Mouse (Mus musculus) liver, embryonic 15.5 days (tissue): Measurements from ENCODE around the gene Agrp. TPM values are rescaled to one million over a fixed set of nuclear protein-coding genes. Genes with fewer than 3 reads are reported as not detected.

Experiments
- ATAC-seq: fragments of 200-750 bp; cut with Nextera tagmentation; 2 replicates; pipeline ENCODE4 v1.8.0; 2017; ENCODE audit warnings: moderate number of reproducible peaks, mild to moderate bottlenecking, moderate library complexity; ENCODE audit not compliant: insufficient read depth
- H3K27ac ChIP-seq: fragments of 300-500 bp; sonication (generic); replicated peaks from 2 replicates; pipeline ENCODE4 v1.5.1; 2015; ENCODE audit warnings: mild to moderate bottlenecking, inconsistent platforms
- H3K27me3 ChIP-seq: fragments of 300-500 bp; sonication (generic); 2 replicates; pipeline ENCODE4 v1.6.1; 2015; ENCODE audit warnings: mild to moderate bottlenecking, inconsistent platforms
- H3K36me3 ChIP-seq: fragments of 300-500 bp; sonication (generic); replicated peaks from 2 replicates; pipeline ENCODE4 v1.6.1; 2015; ENCODE audit warnings: moderate library complexity, mild to moderate bottlenecking, inconsistent platforms
- H3K4me1 ChIP-seq: fragments of 300-500 bp; sonication (generic); replicated peaks from 2 replicates; pipeline ENCODE4 v1.6.1; 2015; ENCODE audit warnings: inconsistent platforms
- H3K4me2 ChIP-seq: fragments of 300-500 bp; sonication (generic); 2 replicates; pipeline ENCODE4 v1.6.1; 2015; ENCODE audit warnings: moderate library complexity, mild to moderate bottlenecking, inconsistent platforms
- H3K4me3 ChIP-seq: fragments of 300-500 bp; sonication (generic); replicated peaks from 2 replicates; pipeline ENCODE4 v1.5.1; 2015; ENCODE audit warnings: mild to moderate bottlenecking, inconsistent platforms
- H3K9ac ChIP-seq: fragments of 300-500 bp; sonication (generic); 2 replicates; pipeline ENCODE4 v1.6.1; 2015; ENCODE audit warnings: moderate library complexity, mild to moderate bottlenecking, inconsistent platforms
- H3K9me3 ChIP-seq: fragments of 300-500 bp; sonication (generic); replicated peaks from 2 replicates; pipeline ENCODE4 v1.6.1; 2016; ENCODE audit warnings: inconsistent platforms
- WGBS: fragments of 180-500 bp; shearing (Covaris S2); methylation state at CpG from one replicate; pipeline ENCODE4 v1.1.7; 2015; ENCODE audit warnings: mixed read lengths; ENCODE audit not compliant: insufficient replicate concordance; 5-methylcytosine and 5-hydroxymethylcytosine counted together
- polyA plus RNA-seq: library from polyadenylated mRNA; unstranded; fragments of >200 nt; fragmentation: Nextera tagmentation; extraction: Ambion mirVana; gene quantifications from 2 replicates; pipeline ENCODE4 v1.2.1, GENCODE M21; 2015

Agrp gene
- polyA plus RNA-seq, 1 experiment from 2014 or later = 0.18 TPM

- ATAC-seq = no peak
- H3K4me2 ChIP-seq = peak overlapping the region; percentile 99
- no peak overlapping the region for H3K27ac ChIP-seq
- peaks cover 46% of the 10 kb centered on the region for H3K4me1 ChIP-seq
- 63% methylated on average over 4 of the region's 4 CpGs for WGBS
- H3K9me3 ChIP-seq = no peaks in the 10 kb centered on the region
- peak overlapping the region; percentile 99 for H3K9ac ChIP-seq
- H3K27me3 ChIP-seq = no peaks in the 10 kb centered on the region
- H3K4me3 ChIP-seq = peak overlapping the region; percentile 97
- peaks cover 14% of the 10 kb centered on the region for H3K36me3 ChIP-seq
These were observed 1.3 kb upstream of the Agrp start for GRCm38 (mm10) chr8:105638510-105638909.

GRCm38 (mm10) chr8:105637601-105638041, 428 bp upstream of the Agrp start:
- no peaks in the 10 kb centered on the region for H3K27me3 ChIP-seq
- peak overlapping the region; percentile 99 for H3K4me2 ChIP-seq
- ATAC-seq = no peak
- peak overlapping the region; percentile 99 for H3K9ac ChIP-seq
- H3K9me3 ChIP-seq = no peaks in the 10 kb centered on the region
- peaks cover 45% of the 10 kb centered on the region for H3K4me1 ChIP-seq
- under 1% methylated on average over 11 of the region's 11 CpGs for WGBS
- peak overlapping the region; percentile 97 for H3K4me3 ChIP-seq
- peak overlapping the region; percentile 100 for H3K27ac ChIP-seq
- peaks cover 9% of the 10 kb centered on the region; the same call in 1 of the 2 replicates for H3K36me3 ChIP-seq

- ATAC-seq = peak; percentile 92
- WGBS = under 1% methylated on average over 118 of the region's 126 CpGs
These were observed 903 bp downstream of the Agrp start, which contains the start of gene Ctcf for GRCm38 (mm10) chr8:105636018-105636962. Gene Ctcf (plus strand): TSS chr8:105636568.

GRCm38 (mm10) chr8:105635481-105635880, 1.7 kb downstream of the Agrp start:
- Histone ChIP-seq H3K4me3 (peak overlapping the region; percentile 97), H3K9me3 (no peaks in the 10 kb centered on the region), H3K4me1 (peaks cover 37% of the 10 kb centered on the region), H3K36me3 (peaks cover 9% of the 10 kb centered on the region; the same call in 1 of the 2 replicates), H3K27me3 (no peaks in the 10 kb centered on the region), H3K9ac (peak overlapping the region; percentile 70), H3K27ac (peak overlapping the region; percentile 100), H3K4me2 (peak overlapping the region; percentile 99)
- no peak for ATAC-seq
- 5% methylated on average over 11 of the region's 11 CpGs for WGBS

More at GRCm38 (mm10) chr8:105636018-105636962, 903 bp downstream of the Agrp start, which contains the start of gene Ctcf:
- peaks cover 42% of the 10 kb centered on the region for H3K4me1 ChIP-seq
- H3K27me3 ChIP-seq = no peaks in the 10 kb centered on the region
- H3K4me3 ChIP-seq = peak within 1 kb of the TSS; percentile 97
- H3K9ac ChIP-seq = peak within 1 kb of the TSS; percentile 99
- H3K4me2 ChIP-seq = peak within 1 kb of the TSS; percentile 99
- H3K36me3 ChIP-seq = peaks cover 9% of the 10 kb centered on the region; the same call in 1 of the 2 replicates
- H3K27ac ChIP-seq = peak within 1 kb of the TSS; percentile 100
- H3K9me3 ChIP-seq = no peaks in the 10 kb centered on the region

GRCm38 (mm10) chr8:105634771-105635458, 2.3 kb downstream of the Agrp start:
- H3K4me3 ChIP-seq = peak overlapping the region; percentile 97
- no peaks in the 10 kb centered on the region for H3K9me3 ChIP-seq
- H3K9ac ChIP-seq = no peak overlapping the region
- 74% methylated on average over 2 of the region's 2 CpGs for WGBS
- peak overlapping the region; percentile 99 for H3K4me2 ChIP-seq
- peaks cover 9% of the 10 kb centered on the region; the same call in 1 of the 2 replicates for H3K36me3 ChIP-seq
- H3K4me1 ChIP-seq = peaks cover 33% of the 10 kb centered on the region
- no peak overlapping the region for H3K27ac ChIP-seq
- H3K27me3 ChIP-seq = no peaks in the 10 kb centered on the region
- no peak for ATAC-seq

- no peaks in the 10 kb centered on the region for H3K9me3 ChIP-seq
- H3K4me3 ChIP-seq = no peak overlapping the region
- WGBS = 78% methylated on average over 4 of the region's 4 CpGs
- H3K4me2 ChIP-seq = no peak overlapping the region
- no peak overlapping the region for H3K9ac ChIP-seq
- H3K36me3 ChIP-seq = no peaks in the 10 kb centered on the region
- H3K27me3 ChIP-seq = no peaks in the 10 kb centered on the region
- no peak for ATAC-seq
- peaks cover 3% of the 10 kb centered on the region; the same call in 1 of the 2 replicates for H3K4me1 ChIP-seq
- no peak overlapping the region for H3K27ac ChIP-seq
These were observed 7.9 kb downstream of the Agrp start for GRCm38 (mm10) chr8:105629337-105629736.

- WGBS = 72% methylated on average over 1 of the region's 1 CpGs
- Histone ChIP-seq H3K4me1 (peaks cover 14% of the 10 kb centered on the region), H3K4me2 (no peak overlapping the region), H3K27ac (no peak overlapping the region), H3K9ac (no peak overlapping the region), H3K4me3 (no peak overlapping the region), H3K36me3 (peaks cover 8% of the 10 kb centered on the region; the same call in 1 of the 2 replicates), H3K27me3 (no peaks in the 10 kb centered on the region), H3K9me3 (no peaks in the 10 kb centered on the region)
- no peak for ATAC-seq
These were observed 11.1 kb downstream of the Agrp start for GRCm38 (mm10) chr8:105626086-105626485.

GRCm38 (mm10) chr8:105624831-105625230, 12.4 kb downstream of the Agrp start:
- H3K27ac ChIP-seq = no peak overlapping the region
- H3K36me3 ChIP-seq = peaks cover 20% of the 10 kb centered on the region
- WGBS = 82% methylated on average over 1 of the region's 1 CpGs
- H3K27me3 ChIP-seq = no peaks in the 10 kb centered on the region
- no peak overlapping the region for H3K4me2 ChIP-seq
- H3K9me3 ChIP-seq = no peaks in the 10 kb centered on the region
- no peak for ATAC-seq
- peaks cover 14% of the 10 kb centered on the region for H3K4me1 ChIP-seq
- H3K4me3 ChIP-seq = no peak overlapping the region
- no peak overlapping the region for H3K9ac ChIP-seq

- H3K4me2 ChIP-seq = no peak overlapping the region
- peaks cover 24% of the 10 kb centered on the region for H3K36me3 ChIP-seq
- H3K9me3 ChIP-seq = no peaks in the 10 kb centered on the region
- ATAC-seq = no peak
- no peak overlapping the region for H3K4me3 ChIP-seq
- no peak overlapping the region for H3K9ac ChIP-seq
- WGBS = 52% methylated on average over 3 of the region's 3 CpGs
- peaks cover 14% of the 10 kb centered on the region for H3K4me1 ChIP-seq
- no peak overlapping the region for H3K27ac ChIP-seq
- H3K27me3 ChIP-seq = no peaks in the 10 kb centered on the region
These were observed 12.8 kb downstream of the Agrp start for GRCm38 (mm10) chr8:105624401-105624800.

GRCm38 (mm10) chr8:105623679-105624245, 13.4 kb downstream of the Agrp start:
- no peak overlapping the region for H3K4me3 ChIP-seq
- no peak overlapping the region for H3K27ac ChIP-seq
- 60% methylated on average over 7 of the region's 7 CpGs for WGBS
- H3K4me1 ChIP-seq = peaks cover 14% of the 10 kb centered on the region
- H3K4me2 ChIP-seq = no peak overlapping the region
- no peaks in the 10 kb centered on the region for H3K9me3 ChIP-seq
- H3K36me3 ChIP-seq = peaks cover 31% of the 10 kb centered on the region
- H3K9ac ChIP-seq = no peak overlapping the region
- no peak for ATAC-seq
- H3K27me3 ChIP-seq = no peaks in the 10 kb centered on the region
